Mouse (Mus musculus) Patski (cell line): ENCODE measurements around the gene Hbp1. TPM values are rescaled to one million over a fixed set of nuclear protein-coding genes. Genes with fewer than 3 reads are reported as not detected.

Experiments used
- ATAC-seq: fragments of 100-300 bp; one replicate; pipeline ENCODE4 v1.8.0; 2021
- CTCF ChIA-PET: fragments of 350-600 bp; sonication (Branson Sonifier 250); formaldehyde crosslinking; loops from one replicate; lab custom pipeline; 2022; ENCODE audit warnings: inconsistent platforms; lab: Charles Lee
- POLR2A ChIA-PET: fragments of 350-600 bp; sonication (Branson Sonifier 250); formaldehyde crosslinking; loops from one replicate; lab custom pipeline; 2022; ENCODE audit warnings: antibody characterized with exemption, inconsistent platforms; lab: Charles Lee
- DNase-seq: peaks from one replicate; pipeline ENCODE4 v3.0.0-alpha.2; 2011; ENCODE audit warnings: low read depth, low spot score
- H3K27me3 ChIP-seq: fragments of 371-371 bp; one replicate; pipeline ENCODE4 v1.5.1; 2021
- CTCF ChIP-seq: fragments of 100-300 bp; IDR thresholded peaks from one replicate; pipeline ENCODE4 v1.5.1; 2021
- in situ Hi-C: fragments of 300-500 bp; cut with MboI; formaldehyde crosslinking; loops from 3 replicates; pipeline ENCODE4 v1.11.1; 2018; ENCODE audit warnings: low pct_unique_long_range_greater_than_20kb, mixed read lengths
- polyA plus RNA-seq: library from polyadenylated mRNA; unstranded; gene quantifications from one replicate; pipeline ENCODE4 v1.2.3, GENCODE M21; 2021

Gene Hbp1
- polyA plus RNA-seq, 1 experiment from 2014 or later = 66.0 TPM

GRCm38 (mm10) chr12:31955843-31956242 is 5.5 kb upstream of the Hbp1 start:
- no peak for TF ChIP-seq CTCF
- ATAC-seq (no peak), DNase-seq (no peak)
- no peaks in the 10 kb centered on the region for H3K27me3 ChIP-seq
- in situ Hi-C loops = no loop called here
- CTCF ChIA-PET = no interaction called here
- POLR2A ChIA-PET = no interaction called here

- no peaks in the 10 kb centered on the region for H3K27me3 ChIP-seq
- ATAC-seq = no peak
- in situ Hi-C loops = no loop called here
- ChIA-PET CTCF (interaction anchor here (1.1 kb wide), 1 partner anchor 64 kb away, joined by 3 read pairs; no protein-coding TSS in a partner anchor), POLR2A (interaction anchor here (0.6 to 1.1 kb wide), 2 partner anchors 12 to 232 kb away, joined by 3 read pairs; no protein-coding TSS in a partner anchor)
- TF ChIP-seq CTCF = no peak
- DNase-seq = no peak
Observed at GRCm38 (mm10) chr12:31950659-31951031, 310 bp upstream of the Hbp1 start.

- CTCF ChIA-PET = interaction anchor here (1.1 kb wide), 1 partner anchor 65 kb away, joined by 3 read pairs; no protein-coding TSS in a partner anchor
- peak; percentile 75 for DNase-seq
- H3K27me3 ChIP-seq = no peaks in the 10 kb centered on the region
- no peak for TF ChIP-seq CTCF
- in situ Hi-C loops = loop anchor here (25.0 kb wide), 1 partner anchor 812 kb away; no protein-coding TSS in a partner anchor
- POLR2A ChIA-PET = interaction anchor here (0.6 to 1.1 kb wide), 4 partner anchors 98 to 283 kb away, joined by 3 to 9 read pairs (median 4); no protein-coding TSS in a partner anchor
- peak; percentile 44 for ATAC-seq
Observed at GRCm38 (mm10) chr12:31949193-31949741, 1.1 kb downstream of the Hbp1 start.

GRCm38 (mm10) chr12:31948101-31949000 is 2.0 kb downstream of the Hbp1 start:
- ATAC-seq (no peak), DNase-seq (no peak)
- ChIA-PET POLR2A (interaction anchor here (0.6 kb wide), 1 partner anchor 282 kb away, joined by 4 read pairs; no protein-coding TSS in a partner anchor), CTCF (interaction anchor here (0.7 to 1.1 kb wide), 2 partner anchors 12 to 24 kb away, joined by 3 to 5 read pairs; no protein-coding TSS in a partner anchor)
- in situ Hi-C loops = loop anchor here (25.0 kb wide), 1 partner anchor 811 kb away; no protein-coding TSS in a partner anchor
- H3K27me3 ChIP-seq = no peaks in the 10 kb centered on the region
- no peak for TF ChIP-seq CTCF

GRCm38 (mm10) chr12:31947476-31947875 is 2.9 kb downstream of the Hbp1 start:
- H3K27me3 ChIP-seq = no peaks in the 10 kb centered on the region
- ATAC-seq (no peak), DNase-seq (no peak)
- peak; percentile 53 for TF ChIP-seq CTCF
- in situ Hi-C loops = loop anchor here (25.0 kb wide), 1 partner anchor 810 kb away; no protein-coding TSS in a partner anchor
- ChIA-PET POLR2A (no interaction called here), CTCF (interaction anchor here (0.7 to 1.4 kb wide), 3 partner anchors 10 to 23 kb away, joined by 3 to 5 read pairs (median 3); no protein-coding TSS in a partner anchor)

GRCm38 (mm10) chr12:31944405-31944804 is 5.9 kb downstream of the Hbp1 start:
- no peaks in the 10 kb centered on the region for H3K27me3 ChIP-seq
- in situ Hi-C loops = loop anchor here (25.0 kb wide), 1 partner anchor 807 kb away; no protein-coding TSS in a partner anchor
- ATAC-seq (no peak), DNase-seq (no peak)
- no peak for TF ChIP-seq CTCF
- ChIA-PET CTCF (no interaction called here), POLR2A (no interaction called here)

- no peak for ATAC-seq
- in situ Hi-C loops = loop anchor here (25.0 kb wide), 1 partner anchor 806 kb away; no protein-coding TSS in a partner anchor
- CTCF ChIA-PET = no interaction called here
Observed at GRCm38 (mm10) chr12:31943020-31943654, 7.2 kb downstream of the Hbp1 start.

GRCm38 (mm10) chr12:31939026-31939425 is 11.3 kb downstream of the Hbp1 start:
- in situ Hi-C loops = loop anchor here (10.0 to 25.0 kb wide), 2 partner anchors 554 to 802 kb away; no protein-coding TSS in a partner anchor
- no peak for TF ChIP-seq CTCF
- no peaks in the 10 kb centered on the region for H3K27me3 ChIP-seq
- ATAC-seq = no peak
- CTCF ChIA-PET = interaction anchor here (0.8 kb wide), 1 partner anchor 11 kb away, joined by 3 read pairs; no protein-coding TSS in a partner anchor
- DNase-seq = no peak
- POLR2A ChIA-PET = no interaction called here

More at GRCm38 (mm10) chr12:31943020-31943654, 7.2 kb downstream of the Hbp1 start:
- H3K27me3 ChIP-seq = no peaks in the 10 kb centered on the region
- TF ChIP-seq CTCF = no peak
- POLR2A ChIA-PET = no interaction called here
- no peak for DNase-seq

GRCm38 (mm10) chr12:31938391-31938997 is 11.8 kb downstream of the Hbp1 start:
- DNase-seq (no peak), ATAC-seq (no peak)
- no peak for TF ChIP-seq CTCF
- no peaks in the 10 kb centered on the region for H3K27me3 ChIP-seq
- in situ Hi-C loops = loop anchor here (10.0 to 25.0 kb wide), 2 partner anchors 554 to 801 kb away; no protein-coding TSS in a partner anchor
- CTCF ChIA-PET = interaction anchor here (0.8 to 1.8 kb wide), 3 partner anchors 8 to 11 kb away, joined by 3 to 4 read pairs (median 3); no protein-coding TSS in a partner anchor
- POLR2A ChIA-PET = no interaction called here
